Mouse (Mus musculus) cortical plate, adult 2 months (tissue): ENCODE measurements around the gene Hpse2.

Experiments
- CTCF ChIP-seq: fragments of 200-500 bp; IDR thresholded peaks from 2 replicates; pipeline ENCODE4 v1.5.1; 2011; ENCODE audit warnings: mild to moderate bottlenecking, control low read depth, low read length; ENCODE audit not compliant: insufficient read depth; ENCODE audit errors: extremely low read depth
- POLR2A ChIP-seq: fragments of 200-500 bp; IDR thresholded peaks from 2 replicates; pipeline ENCODE4 v1.6.1; 2011; ENCODE audit warnings: mild to moderate bottlenecking, low read length, control low read depth; ENCODE audit not compliant: insufficient read depth; ENCODE audit errors: extremely low read depth

DNA sequence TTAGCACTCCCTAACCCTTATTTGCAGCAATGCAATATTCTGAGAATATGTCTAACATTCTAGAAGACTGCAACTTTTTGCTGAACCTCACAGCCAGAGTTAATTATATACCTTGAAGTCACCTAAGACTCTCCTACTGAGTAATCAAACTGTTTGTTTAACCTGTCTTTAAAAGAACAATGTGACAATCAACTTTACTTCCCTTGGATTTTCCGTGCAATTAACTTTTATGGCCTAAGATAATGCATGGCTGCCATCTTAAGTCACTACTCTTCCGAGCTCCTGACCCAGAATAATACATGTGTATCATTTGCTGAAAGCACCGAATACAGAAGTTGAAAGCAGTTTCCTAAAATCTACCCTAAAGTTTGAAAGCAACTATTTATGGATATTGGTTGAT is 407.6 kb downstream of the Hpse2 start:
- TF ChIP-seq CTCF, result no peak
- no peak for TF ChIP-seq POLR2A
